ENCODE assay signal across 5 mouse cellular contexts in the genomic region with DNA sequence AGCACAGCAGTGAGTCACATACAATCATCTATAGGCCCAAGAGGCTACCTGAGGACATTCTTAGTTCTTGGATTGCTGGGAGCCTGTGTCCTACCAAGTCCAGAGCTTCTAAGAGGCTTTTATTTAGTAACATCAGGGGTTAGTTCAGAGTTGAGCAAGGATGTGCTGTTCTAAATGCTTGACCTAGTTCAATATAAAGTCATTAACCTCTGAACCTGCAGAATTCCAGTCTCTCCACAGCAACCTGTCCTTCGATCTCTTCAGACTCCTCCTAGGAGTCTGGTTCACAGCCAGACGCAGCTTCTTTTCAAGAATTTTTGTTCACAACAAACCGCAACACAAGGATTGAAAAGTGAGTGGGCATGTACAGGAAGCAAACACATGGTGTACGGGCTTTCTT.
"Had no signal": no experiment of that assay in that cellular context is flagged by ENCODE, and none has a peak within 500 bp of the region (broad histone marks: within the 10 kb centered on the region; RNA-seq: fewer than 3 reads in every experiment).

No protein-coding gene starts in this region.

- DNase-seq: layer of hippocampus, postnatal 36 days; liver, embryonic 13.5 days; lung, embryonic 14.5 days; thymus, adult 18-20 months; thymus, postnatal 36 days had no signal
